Mouse (Mus musculus) adipocyte (in vitro differentiated cells): ENCODE data around the gene Fgf13.

Source experiments
- DNase-seq: peaks from one replicate; pipeline ENCODE4 v3.0.0-alpha.2; 2016; ENCODE audit warnings: low spot score

Fgf13 gene

GRCm38 (mm10) chrX:59567695-59568431 is at the start of gene Fgf13:
Fgf13 (minus strand) TSS chrX:59568071.
- no peak for DNase-seq

DNA sequence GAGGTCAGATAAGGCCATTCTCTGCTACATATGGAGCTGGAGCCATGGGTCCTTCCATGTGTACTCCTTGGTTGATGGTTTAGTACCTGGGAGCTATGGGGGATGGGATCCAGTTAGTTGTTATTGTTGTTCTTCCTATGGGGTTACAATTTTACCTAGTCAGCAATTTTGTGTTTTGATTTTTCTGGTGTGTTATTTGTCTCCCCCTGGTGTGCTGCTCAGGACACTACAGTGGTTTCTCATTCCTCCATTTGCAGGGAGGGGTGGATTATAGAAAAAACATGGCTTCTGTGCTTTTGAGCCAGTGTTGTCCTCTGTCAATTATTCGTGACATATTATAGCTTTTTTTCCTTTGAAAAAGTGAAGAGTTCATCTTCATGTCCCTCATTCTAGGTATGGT is 38.7 kb upstream of the Fgf13 start:
- no peak for DNase-seq

DNA sequence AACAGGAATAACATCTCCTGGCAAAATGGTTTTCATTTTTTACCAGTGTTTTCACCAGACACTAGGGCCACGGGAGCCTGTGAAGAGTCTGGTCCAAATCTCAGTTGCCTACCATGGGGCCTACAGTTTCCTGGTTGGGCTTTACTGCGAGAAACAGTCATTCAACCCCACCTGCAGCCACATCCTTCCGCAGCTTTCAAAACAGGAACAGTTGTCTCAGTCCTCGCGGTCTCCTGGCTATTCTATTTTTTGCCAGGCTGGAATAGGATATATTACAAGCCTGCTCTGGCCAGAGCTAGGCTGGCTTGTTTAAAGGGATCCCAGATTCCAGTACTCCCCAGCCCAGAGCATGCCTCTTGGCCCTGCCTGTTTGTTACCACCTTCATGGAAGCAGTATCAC is 21.2 kb upstream of the Fgf13 start:
- DNase-seq: no peak

DNA sequence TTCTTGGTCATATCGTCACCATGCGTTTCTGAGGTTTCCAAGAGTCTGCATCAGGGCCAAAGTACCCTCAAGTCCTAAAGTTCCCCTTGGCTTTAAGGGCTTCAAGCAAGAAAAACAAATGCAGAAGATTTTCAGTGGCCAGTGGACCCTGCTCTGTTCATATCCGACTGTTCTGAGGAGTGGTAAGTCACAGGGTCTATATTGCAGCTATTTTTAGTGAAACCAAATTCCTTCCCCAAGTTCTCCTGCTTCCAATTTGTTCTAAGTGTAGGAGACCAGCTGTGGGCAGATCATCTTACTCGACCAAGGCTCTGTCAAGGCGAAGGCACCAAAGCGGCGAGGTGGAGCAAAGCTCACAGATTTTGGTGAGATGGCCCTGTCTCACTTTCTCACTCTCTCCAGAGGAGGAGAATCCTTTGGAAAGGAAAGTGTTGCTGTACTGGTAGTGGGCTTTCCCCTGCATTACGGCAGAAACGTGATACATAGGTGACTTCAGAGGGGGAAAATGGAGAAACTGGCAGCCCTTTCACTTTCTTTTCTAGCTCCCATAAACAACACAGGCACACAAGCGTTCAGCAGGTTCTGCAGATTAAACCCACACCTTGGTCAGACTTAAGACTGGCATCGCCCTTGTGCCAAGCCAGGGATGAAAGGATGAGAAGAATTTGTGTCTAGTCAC is 17.8 kb upstream of the Fgf13 start:
- DNase-seq: no peak

- no peak for DNase-seq
Observed at GRCm38 (mm10) chrX:59584034-59584433, 16.2 kb upstream of the Fgf13 start.

GRCm38 (mm10) chrX:59566826-59567694 is 811 bp downstream of the Fgf13 start:
- DNase-seq: no peak

- no peak for DNase-seq
Observed at GRCm38 (mm10) chrX:59566017-59566679, 1.7 kb downstream of the Fgf13 start.

- no peak for DNase-seq
Observed at GRCm38 (mm10) chrX:59547931-59548330, 19.9 kb downstream of the Fgf13 start.

DNA sequence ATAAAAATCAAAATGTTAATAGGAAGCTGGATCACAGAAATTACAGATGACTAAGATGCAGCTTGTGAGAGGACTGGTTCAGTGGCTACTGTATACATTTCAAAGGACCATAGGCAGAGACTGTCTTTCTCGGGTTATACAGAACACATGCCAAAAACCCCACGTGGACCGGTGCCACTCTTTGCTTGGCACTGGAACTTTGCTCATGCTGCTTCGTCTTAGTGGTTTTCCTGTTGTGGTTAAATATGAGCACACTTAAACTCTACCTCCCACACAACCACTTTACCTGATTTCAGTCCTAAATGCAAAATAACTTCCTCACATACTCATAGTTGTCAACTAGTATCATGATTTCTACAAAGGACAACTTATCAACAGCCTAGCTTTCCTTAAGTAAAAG is 59.6 kb downstream of the Fgf13 start:
- no peak for DNase-seq

GRCm38 (mm10) chrX:59493388-59493787 is 74.5 kb downstream of the Fgf13 start:
- DNase-seq: no peak

- no peak for DNase-seq
Observed at GRCm38 (mm10) chrX:59485426-59485825, 82.4 kb downstream of the Fgf13 start.

- DNase-seq: no peak
Observed at GRCm38 (mm10) chrX:59402596-59403285, 165.1 kb downstream of the Fgf13 start.

DNA sequence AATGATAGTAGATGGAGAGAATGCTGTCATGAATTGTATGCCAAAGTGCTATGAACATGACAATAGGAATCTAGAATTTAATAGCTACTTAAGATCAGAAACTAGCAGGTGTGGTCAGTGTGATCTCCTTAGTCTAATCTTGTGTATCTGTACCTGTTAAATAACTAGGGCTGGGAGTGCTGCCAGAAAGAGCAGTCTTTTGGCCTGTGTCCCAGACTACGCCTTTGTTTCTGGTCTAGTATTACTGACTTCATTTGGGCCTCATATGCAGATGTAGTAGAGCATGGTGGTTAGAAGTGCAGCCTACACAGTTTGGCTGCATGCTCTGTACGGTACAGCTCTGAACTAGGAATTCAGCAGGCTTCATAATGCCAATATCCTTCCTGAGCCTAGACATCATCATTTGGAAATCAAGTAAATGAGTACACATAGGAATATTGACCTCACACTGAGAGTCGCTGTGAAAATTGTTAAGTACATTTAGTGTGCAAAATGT is 276.9 kb downstream of the Fgf13 start:
- DNase-seq: no peak

DNA sequence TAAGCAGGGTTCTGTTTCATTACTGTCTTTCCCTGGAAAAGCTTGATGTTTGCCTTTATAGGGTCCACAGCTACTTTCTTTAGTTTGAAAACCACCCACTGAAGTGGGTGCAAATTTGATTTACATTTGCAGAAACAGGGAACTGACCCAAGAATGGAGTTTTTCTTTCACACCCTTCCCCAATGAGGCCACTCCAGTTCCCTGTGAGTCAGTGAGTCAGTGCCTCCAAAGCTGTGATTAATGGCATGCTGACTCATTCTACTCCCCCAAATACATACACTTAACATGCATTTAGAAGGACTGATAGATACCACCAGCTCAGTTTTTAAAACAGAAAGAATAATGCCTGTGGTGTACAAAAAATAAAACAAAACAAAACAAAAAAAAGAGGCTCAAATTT is 316.3 kb downstream of the Fgf13 start:
- DNase-seq: no peak

DNA sequence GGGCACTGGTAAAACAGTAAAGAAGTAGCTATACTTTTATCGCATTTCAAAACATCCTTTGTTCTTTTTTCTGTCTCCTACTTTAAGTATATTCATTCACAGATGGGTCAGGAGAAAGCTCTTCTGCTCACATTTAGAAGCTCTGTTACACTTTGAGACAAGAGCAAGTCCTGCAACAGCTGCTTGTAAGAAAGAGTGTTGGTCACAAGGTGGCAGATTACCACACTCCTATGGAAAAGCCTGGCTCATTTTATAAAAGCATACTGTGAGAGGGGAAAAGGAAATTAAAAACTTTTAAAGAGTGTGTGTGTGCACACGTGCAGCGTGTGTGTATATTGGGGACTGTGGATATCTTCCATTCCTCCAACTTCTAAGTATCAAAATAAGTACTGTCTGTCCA is 324.1 kb downstream of the Fgf13 start:
- DNase-seq: no peak

DNA sequence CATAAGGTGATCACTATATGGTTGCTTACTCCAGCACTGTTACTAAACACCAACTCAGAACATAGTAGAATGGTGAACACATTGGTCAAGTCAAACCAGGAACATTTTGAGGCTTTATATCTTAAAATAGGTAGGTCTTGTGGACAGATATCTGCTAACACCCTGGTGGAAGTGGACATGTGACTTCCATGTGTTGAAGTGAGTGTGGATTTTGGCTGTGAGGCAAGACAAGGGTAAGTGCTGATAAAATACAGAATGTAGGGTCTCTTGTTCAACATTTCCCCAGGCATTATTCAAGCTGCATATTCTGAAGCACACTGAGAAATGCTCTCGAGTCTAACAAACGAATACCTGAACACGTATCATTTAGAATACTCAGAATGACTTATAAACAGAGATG is 324.7 kb downstream of the Fgf13 start:
- no peak for DNase-seq

DNA sequence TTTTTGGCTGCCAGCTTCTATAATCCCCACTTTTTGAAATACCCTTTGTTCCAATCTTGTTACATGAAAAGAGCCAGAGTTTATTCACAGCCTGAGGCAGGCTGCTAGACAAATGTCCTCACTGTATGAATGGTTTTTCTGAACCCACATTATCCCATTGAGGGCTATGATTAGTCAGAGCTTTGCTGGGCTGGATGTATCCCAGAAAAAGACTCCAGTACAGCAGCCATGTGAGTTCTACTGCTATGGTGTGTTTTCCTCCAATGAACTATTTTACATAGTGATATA is 326.5 kb downstream of the Fgf13 start:
- no peak for DNase-seq

- no peak for DNase-seq
Observed at GRCm38 (mm10) chrX:59240683-59241459, 327.0 kb downstream of the Fgf13 start.

- DNase-seq: no peak
Observed at GRCm38 (mm10) chrX:59220675-59221074, 347.2 kb downstream of the Fgf13 start.

GRCm38 (mm10) chrX:59201146-59201545 is 366.7 kb downstream of the Fgf13 start:
- no peak for DNase-seq

DNA sequence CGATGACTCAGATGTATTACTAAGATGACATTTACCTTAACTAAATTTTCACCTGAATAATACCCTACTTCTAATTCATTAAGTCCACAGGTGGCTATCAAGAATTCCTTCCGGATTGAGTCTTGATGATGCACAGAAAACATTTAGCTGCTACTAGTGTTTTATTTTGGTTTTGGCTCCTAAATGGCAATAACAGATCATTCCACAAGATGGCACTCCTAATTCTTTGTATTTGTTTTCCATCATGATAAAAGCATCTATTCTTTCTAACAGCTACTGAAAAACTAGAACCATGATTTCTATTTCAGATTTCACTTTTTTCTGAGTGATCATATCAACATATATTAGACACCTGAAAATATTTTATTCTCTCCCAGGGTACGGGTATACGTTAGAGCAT is 373.7 kb downstream of the Fgf13 start:
- peak; percentile 5 for DNase-seq
